Mouse (Mus musculus): ENCODE measurements at regions not wholly inside any gene's neighbourhood (a gene's known extent, or its start where the extent isn't known, plus 50 kb on each side); places are given as distances from the start of the nearest gene placed in this dataset.
"Not testable (repeated sequence)": the region's sequence is repeated elsewhere in the genome, so short reads cannot be mapped to it uniquely, and the experiment has no call there.

DNA sequence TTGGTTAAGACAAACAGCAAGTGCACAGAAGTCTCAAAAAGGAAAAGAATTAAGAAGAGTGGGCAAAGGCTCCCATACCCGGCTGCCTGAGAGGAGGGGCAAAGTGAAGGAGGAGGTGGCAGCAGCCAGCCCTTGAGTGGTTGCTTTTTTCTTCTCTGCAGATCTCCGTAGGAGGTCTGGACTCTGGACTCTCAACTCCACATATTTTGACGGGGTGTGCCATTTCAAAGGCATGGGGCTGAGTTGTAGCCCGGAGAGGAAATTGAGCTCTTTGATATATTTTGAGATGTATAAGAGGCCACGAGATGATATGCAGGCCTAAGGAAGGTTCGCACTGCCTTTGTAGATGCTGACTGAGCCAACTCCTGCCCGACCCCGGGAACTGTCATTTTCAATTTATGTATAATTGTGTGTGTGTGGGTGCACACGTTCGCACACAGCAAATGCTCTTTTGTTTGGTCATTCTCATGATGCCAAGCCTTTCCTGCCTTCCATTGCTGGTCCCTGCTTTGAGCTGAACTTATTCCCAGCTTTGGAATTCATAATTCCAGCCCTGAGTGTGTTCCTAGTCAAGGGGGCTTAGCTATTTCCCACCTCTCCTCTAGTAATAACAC is 56.4 kb downstream of the Cxcr4 start:
- no peak for ATAC-seq (replicated peaks; ENCODE audit: low read depth, poor library complexity, severe bottlenecking)

DNA sequence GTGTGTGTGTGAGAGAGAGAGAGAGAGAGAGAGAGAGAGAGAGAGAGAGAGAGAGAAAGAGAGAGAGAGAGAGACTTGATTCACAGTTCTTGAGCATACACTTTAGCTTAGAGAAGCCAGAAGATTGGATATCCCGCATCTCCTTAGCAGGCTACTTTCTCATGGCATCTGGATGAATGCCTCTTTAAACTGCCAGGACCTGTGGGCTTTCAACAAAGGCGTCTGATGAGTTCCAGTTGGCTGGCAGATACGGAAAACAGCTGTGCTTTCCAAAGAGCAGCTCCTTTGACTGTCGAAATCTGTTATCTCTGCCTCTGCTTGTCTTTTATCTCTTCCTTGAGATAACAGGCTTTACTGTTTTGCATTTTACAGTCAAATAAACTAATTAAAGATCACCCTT is 59.5 kb downstream of the Cxcr4 start:
- ATAC-seq (replicated peaks; ENCODE audit: low read depth, poor library complexity, severe bottlenecking), result no peak

DNA sequence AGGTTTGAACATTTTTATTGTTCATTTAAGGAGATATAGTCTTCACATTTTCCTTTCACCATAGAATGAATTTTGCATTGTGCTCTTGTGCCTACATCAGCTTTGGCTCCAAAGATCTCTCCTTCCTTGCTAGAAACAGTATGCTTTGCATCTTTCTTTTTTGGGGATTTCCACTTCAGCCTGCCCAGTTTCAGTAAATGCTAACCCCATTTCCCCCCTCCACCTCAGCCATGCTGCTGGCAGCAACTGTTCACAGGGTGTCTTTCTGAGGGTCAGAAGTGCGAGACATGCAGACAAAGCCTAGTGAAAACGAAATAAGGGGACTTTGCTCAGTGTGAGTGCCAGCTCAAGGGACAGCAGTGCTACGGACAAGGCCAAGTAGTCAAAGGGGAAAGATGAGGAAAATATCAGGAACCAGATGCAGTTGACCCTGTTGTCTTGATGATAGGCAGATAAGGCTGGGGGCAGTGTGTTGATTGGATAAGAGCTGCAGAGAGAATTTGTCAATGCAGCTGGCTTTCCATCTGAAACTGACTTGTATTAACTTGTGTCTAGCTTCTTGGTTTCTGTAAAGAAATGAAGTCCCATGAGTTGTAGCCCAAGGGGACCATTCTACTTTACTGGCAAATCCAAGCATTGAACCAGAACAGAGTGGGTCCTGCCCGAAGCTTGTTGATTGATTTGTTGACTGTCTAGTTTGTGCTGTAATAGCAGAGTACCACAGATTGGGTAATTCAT is 62.1 kb downstream of the Cxcr4 start:
- no peak for ATAC-seq (replicated peaks; ENCODE audit: low read depth, poor library complexity, severe bottlenecking)

DNA sequence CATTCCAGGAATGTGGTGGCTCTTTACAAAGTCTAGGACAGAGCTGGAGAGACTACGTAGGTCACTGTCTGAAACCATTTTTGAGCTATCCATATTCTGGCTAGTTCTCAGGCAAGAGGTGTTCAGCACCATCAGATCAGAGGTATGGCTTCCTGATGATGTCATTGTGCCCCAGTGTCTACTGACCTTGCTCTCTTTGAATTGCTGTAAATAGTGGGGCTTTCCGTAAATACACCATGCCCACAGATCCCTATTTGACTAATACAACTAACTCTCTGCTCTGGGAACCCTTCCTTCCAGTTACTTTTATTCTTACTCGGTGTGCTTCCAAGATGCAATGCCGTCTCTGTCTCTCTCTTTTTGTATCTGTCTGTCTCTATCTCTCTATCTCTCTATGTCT is 72.9 kb downstream of the Cxcr4 start:
- no peak for ATAC-seq (replicated peaks; ENCODE audit: low read depth, poor library complexity, severe bottlenecking)

DNA sequence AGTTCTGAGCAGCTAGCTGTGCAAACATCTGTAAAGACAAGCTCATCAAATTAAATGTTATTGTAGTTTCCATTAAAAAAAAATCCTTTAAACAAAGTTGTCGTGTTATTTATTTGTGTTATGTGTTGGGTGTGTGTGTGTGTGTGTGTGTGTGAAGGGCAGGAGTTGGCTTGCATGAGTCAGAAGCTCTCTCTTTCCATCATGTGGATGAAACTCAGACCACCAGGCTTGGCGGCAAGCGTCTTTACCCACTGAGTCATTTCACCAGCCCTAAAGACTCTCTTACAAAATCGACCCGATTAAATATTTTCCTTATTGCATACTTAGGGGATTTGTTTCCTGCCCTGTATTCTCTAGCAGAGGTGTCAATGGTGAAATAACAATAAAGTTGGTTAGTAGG is 73.6 kb downstream of the Cxcr4 start:
- no peak for ATAC-seq (replicated peaks; ENCODE audit: low read depth, poor library complexity, severe bottlenecking)

DNA sequence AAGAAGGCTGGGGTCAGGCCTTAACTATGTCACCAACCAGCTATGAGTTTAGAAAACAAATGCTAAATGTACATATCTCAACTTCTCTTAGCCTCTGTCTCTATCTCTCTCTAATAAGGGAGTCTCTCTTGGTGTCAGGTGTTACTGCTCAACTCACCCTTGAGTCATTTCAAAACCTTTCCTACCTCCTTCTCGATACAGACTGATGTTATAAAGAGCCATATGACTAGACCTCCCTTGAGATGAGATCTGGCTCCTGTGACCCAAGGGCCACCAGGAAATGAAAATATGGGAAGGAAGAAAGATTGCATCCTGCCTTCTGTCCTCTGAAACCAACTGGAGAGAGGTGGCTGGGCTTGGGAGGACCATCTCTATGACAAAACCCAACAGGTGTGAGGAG is 74.7 kb downstream of the Cxcr4 start:
- ATAC-seq (replicated peaks; ENCODE audit: low read depth, poor library complexity, severe bottlenecking), result no peak

DNA sequence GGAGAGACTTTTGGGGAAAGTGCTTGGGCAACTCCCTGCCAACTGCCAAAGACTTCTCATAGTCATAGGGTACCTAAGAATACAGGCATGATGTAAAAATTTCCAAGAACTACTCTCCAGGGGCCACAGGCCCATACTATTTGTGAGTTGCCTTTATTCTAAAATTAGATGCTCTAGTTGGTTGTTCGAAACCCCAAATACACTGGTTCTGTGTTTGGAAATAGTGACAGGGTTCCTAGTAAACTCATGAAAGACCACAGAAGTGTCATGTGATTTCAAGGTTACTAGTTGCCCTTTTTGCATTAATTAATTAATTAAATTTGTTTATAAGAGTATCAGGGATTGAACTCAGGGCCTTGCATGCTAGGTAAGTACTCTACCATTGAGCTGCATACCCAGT is 77.8 kb downstream of the Cxcr4 start:
- no peak for ATAC-seq (replicated peaks; ENCODE audit: low read depth, poor library complexity, severe bottlenecking)

DNA sequence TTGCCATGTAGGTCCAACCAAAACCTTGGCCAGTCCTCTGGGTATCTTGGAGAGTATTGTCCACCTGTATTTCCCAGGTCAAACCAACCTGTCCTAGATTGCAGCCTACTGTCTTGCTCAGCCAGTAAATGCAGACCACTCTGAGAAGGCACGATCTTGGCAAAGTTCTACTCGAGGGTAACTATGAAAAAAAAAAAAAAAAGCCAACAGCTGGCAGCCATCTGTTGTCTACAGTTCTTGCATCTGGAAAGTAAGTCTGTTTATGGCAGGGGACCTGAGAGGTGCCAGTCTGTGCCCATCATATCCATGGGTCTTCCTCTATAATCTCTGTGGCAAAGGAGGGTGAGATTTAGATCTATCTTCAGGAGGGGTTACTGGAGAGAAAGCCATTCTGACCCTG is 78.2 kb downstream of the Cxcr4 start:
- ATAC-seq (replicated peaks; ENCODE audit: low read depth, poor library complexity, severe bottlenecking), result no peak

DNA sequence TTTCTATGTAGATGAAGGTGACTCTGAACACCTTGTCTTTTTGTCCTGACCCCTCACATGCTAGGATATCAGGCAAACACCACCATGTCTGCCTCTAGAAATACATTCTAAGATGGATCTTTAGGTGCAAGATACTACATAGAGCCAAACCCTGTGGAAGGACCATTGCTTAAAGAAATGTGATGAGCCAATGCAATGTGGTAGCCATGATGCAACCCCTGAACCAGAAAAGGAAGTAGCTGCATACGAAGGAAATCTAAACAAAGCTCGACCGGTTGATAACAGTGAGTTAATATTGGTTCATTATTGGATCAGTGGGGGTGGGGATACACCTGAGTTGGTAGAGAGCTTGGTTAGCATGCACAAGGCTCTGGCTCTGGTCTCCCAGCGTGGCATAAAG is 78.9 kb downstream of the Cxcr4 start:
- peak; percentile 56 for ATAC-seq (replicated peaks; ENCODE audit: low read depth, poor library complexity, severe bottlenecking)

DNA sequence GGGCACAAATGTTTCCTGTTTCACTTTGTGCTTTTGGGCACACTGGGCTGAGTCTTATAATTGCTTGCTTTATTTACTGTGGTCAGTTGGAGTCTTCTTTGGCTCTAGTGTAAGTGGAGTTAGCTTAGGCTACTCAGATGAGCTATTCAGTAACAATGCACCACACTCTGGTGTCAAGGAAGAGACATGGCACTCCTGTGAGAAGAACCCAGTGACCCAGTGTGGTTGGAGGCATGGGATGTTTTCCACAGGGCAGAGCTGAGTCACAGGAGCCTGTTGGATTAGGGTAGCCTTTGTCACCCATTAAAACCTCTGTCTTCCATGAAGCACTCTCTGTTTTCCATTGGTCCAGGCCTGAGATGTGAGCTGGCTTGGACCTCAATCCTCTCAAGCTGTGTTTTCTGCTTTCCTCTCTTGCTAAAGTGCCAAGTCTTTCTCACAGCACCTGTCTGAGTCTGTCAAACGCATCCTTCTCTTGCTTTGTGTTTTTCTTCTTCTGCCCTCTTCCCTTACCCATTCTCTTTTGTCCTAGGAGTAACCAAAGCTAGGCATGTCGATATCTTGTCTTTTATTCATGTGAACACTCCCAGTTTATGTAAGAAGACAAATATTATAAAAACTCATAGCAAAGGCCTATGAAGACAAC is 83.2 kb downstream of the Cxcr4 start:
- ATAC-seq (replicated peaks; ENCODE audit: low read depth, poor library complexity, severe bottlenecking), result no peak

DNA sequence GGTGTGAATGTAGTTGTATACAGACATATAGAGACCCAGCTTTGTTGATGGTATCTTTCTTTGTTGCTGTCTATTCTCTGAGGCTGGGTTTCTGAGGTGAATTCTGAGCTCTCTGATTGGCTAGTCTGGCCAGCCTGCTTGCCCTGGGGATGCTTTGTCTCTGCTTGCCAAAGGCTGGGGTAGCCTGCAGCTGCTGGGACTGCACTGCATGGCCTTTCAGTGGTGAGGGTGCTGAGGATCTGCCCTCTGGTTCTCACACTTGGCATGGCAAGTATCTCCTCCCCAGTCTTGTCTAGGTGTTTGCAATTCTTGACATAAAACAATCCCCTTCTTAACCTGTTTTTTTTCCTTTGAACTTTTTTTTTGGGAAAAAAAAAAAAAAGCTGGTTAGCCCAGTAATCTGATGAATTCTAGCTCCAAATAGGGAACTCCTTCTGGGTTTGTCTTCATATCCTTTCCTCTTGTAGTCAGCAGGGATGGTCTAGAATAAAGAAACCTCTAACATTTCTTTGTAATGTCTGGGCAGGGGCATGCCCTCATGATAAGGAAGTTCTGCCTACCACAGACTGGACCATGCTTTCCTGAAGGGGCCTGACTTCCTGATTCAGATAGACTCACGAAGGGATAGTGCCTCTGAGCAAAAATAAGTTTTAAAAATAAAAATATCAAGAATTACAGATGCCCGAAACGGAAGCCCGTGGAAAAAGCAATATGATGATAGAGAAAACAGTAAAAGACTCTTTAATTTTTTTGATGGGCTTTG is 85.4 kb downstream of the Cxcr4 start:
- ATAC-seq (replicated peaks; ENCODE audit: low read depth, poor library complexity, severe bottlenecking), result peak; percentile 98

DNA sequence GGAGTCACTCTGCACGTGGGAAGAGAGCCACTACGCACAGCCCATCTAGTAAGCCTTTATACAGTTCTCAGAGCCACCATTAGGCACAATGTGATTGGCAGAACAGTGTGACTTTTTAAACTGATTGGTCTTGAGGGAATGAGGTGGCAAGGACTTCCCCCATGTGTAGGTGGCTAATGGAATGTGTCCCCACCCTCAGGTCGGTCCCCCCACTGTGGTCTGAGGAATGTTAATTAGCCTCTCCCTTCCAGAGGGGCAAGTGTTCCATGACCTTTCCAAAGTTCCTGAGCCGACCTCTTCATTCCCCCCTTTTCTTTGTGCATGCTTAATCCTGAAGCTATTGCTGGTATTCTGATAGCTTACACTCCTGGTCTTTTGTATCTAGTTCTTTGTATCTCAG is 87.2 kb upstream of the Dars start:
- no peak for ATAC-seq (replicated peaks; ENCODE audit: low read depth, poor library complexity, severe bottlenecking)

DNA sequence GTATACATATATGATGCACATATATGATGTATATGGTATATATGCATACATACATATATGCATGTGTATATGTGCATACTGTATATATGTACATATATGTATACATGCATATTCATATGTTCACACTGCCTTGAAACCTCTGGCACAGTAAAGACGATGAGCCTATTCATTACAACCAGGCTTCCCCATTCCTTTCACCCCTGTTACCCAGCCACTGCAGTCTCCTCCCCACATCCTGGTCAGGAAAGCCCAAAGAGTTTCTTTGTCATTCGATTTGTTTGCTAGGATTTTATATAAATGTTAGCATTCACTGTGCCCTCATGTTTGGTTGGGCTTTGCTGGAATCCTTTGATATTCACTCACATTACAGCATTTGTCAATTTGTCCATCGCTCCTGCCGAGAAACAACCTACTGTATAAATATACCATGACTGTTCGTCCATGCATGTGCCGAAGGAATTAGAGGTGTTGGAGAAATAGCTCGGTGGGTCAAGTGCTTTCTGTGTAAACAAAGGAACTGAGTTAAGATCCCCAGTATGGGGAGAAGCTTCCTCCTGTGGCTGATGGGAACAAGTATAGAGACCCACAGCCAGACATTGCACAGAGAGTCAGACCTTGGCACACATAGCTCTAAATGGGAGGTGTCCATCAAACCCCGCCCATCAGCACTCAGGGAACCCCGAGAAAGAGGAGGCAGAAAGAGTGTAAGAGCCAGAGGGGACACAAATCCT is 81.0 kb upstream of the Dars start:
- no peak for ATAC-seq (replicated peaks; ENCODE audit: low read depth, poor library complexity, severe bottlenecking)

DNA sequence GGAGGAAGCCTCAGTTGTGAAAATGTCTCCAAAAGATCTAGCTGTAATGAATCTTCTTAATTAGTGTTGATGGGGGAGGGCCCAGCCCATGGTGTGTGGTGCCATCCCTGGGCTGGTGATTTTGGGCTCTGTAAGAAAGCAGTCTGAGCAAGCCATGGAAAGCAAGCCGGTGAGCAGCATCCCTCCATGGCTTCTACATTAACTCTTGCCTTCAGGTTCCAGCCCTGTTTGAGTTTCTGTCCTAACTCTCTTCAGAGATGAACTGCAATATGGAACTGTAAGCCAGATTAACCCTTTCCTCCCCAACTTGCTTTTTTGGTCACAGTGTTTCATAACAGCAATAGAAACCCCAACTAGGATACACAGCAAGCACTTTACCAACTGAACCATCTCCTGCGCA is 75.1 kb upstream of the Dars start:
- ATAC-seq (replicated peaks; ENCODE audit: low read depth, poor library complexity, severe bottlenecking), result no peak

DNA sequence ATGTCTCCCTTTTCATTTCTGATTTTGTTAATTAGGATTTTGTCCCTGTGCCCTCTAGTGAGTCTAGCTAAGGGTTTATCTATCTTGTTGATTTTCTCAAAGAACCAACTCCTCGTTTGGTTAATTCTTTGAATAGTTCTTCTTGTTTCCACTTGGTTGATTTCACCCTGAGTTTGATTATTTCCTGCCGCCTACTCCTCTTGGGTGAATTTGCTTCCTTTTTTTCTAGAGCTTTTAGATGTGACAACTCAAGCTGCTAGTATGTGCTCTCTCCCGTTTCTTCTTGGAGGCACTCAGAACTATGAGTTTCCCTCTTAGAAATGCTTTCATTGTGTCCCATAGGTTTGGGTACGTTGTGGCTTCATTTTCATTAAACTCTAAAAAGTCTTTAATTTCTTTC is 70.0 kb upstream of the Dars start:
- ATAC-seq (replicated peaks; ENCODE audit: low read depth, poor library complexity, severe bottlenecking), result not testable (repeated sequence)

DNA sequence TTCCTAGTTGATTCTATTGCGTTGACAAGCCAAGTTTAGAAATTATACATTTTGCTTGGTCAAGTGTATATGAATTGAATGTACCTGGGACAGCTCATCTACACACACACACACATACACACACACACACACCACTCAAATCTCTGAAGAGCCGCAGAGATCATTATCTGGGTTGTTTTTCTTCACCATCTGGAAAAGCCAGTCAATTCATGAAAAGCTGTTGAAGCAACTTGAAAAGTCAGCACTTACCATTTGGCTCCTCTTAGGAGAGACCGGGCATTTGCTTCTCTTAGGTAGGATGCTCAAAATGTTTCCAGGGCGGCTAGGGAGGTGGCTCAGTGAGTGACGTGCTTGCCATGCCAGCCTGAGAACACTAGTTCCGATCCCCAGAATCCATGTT is 61.2 kb upstream of the Dars start:
- 0 out of 2 replicates have a peak, but pooled peaks have one; percentile 22 for ATAC-seq (replicated peaks; ENCODE audit: low read depth, poor library complexity, severe bottlenecking)

DNA sequence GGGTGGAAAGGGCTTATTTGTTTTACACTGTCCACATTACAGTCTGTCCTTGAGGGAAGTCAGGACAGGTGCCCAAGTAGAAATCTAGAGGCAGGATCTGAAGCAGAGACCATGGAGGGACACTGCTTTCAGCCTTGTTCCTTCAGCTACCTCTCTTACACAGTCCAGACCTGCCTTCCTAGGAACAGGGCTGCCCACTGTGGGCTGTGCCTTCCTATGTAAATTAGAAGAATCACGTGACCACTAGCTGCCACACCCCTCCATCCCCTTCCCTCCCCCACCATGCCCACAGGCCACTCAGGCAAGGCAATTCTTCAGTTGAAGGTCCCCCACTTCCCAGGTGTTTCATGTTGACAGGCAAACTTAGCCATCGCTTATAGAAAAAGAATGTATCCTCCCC is 60.5 kb upstream of the Dars start:
- ATAC-seq (replicated peaks; ENCODE audit: low read depth, poor library complexity, severe bottlenecking), result 0 out of 2 replicates have a peak, but pooled peaks have one; percentile 36

DNA sequence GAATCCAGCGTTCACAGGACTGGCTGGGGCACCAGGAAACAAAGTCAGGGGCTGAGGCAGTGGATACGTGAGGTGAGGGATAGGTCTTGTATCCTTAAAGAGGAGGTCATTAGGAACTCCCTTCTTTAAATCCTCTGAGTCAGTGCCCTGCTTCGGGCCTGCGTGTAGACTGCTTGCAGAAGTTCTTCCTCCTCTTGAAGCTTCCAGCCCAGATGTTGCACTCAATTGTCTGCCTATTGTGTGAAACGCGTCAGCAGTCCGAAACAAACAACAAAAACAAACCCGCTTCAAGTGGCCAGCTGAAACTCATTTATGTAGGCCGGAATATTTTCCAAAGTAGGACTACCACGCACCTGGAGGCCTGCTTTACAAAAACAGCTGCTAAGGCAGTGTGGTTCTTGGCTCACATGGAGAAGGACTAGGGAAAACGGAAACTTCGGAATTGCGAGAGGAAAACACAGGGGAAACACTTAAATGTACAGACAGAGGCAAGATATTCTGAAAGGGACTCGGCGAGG is 55.6 kb upstream of the Dars start:
- peak; percentile 13; the same call in 1 of the 2 replicates for ATAC-seq (replicated peaks; ENCODE audit: low read depth, poor library complexity, severe bottlenecking)

DNA sequence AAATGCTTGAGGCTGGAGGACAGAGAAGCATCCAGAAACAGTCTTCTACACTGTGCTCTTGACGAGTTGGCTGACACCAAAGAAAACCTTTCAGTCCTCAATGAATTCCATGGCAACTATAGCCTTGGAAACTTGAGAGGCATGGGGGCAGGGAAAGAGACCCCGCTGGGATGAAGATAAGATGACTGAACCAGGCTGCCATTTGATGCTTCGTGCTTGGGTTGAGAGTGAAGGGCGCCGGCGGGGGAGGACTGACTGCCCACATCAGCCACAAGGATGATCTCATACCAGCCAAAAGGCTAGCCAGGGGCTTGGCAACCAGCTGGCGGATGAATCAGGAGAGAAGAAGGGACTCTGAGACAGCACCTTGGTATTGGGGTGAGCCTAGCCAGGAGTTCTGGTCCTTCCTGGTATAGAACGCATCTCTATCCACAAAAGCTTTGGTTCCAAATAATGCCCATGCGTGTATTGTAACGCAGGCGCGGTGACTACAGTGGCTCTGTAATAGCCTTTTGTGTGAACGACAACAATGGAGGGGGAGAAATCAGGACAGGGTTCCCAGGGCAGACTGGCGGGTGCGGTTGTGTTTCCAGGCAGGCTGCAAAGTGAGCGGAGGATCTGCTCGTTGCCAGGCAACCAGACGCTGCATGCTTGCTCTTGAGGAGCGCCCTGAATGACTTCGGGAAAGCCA is 55.0 kb upstream of the Dars start:
- ATAC-seq (replicated peaks; ENCODE audit: low read depth, poor library complexity, severe bottlenecking), result peak; percentile 63
